In genomic region chr1:83717056-83717455, GRCm38 (mm10) we compare ENCODE assay signal across 9 mouse cellular contexts.
A peak's percentile ranks its signal among the peaks of the same experiment; 100 is the strongest.
DNase-seq lines count a peak whose midpoint lies in the region; ATAC-seq and TF ChIP-seq lines count a peak whose summit lies in the region.
"Had no signal": no experiment of that assay in that cellular context is flagged by ENCODE, and none has a peak within 500 bp of the region (broad histone marks: within the 10 kb centered on the region; RNA-seq: fewer than 3 reads in every experiment).

No protein-coding gene starts in this region.

- H3K4me3 ChIP-seq in liver, embryonic 14.5 days (ENCODE audit: insufficient read depth in 1 of 2, low read depth in 2 of 2, low read length in 2 of 2) = no peak overlapping the region
- no peak overlapping the region for H3K4me3 ChIP-seq in liver, embryonic 12.5 days
- H3K4me3 ChIP-seq: liver, embryonic 15.5 days had no signal

- no peaks in the 10 kb centered on the region for H3K27me3 ChIP-seq in liver, embryonic 14.5 days (ENCODE audit: control insufficient read depth, insufficient read depth, low read length)
- H3K27me3 ChIP-seq in liver, embryonic 12.5 days (replicated peaks) = no peaks in the 10 kb centered on the region
- H3K27me3 ChIP-seq: liver, embryonic 15.5 days had no signal

- no peak overlapping the region for H3K27ac ChIP-seq in liver, embryonic 14.5 days
- no peak overlapping the region for H3K27ac ChIP-seq in liver, embryonic 12.5 days
- H3K27ac ChIP-seq: liver, embryonic 15.5 days had no signal

- no peaks in the 10 kb centered on the region for H3K36me3 ChIP-seq in liver, embryonic 14.5 days (replicated peaks; ENCODE audit: control insufficient read depth, insufficient read depth, low read depth)
- no peaks in the 10 kb centered on the region for H3K36me3 ChIP-seq in liver, embryonic 12.5 days
- H3K36me3 ChIP-seq: liver, embryonic 15.5 days had no signal

- no peaks in the 10 kb centered on the region for H3K4me1 ChIP-seq in liver, embryonic 14.5 days (replicated peaks; ENCODE audit: control insufficient read depth in 2 of 2, insufficient read depth in 2 of 2, low read length in 1 of 2)
- H3K4me1 ChIP-seq in liver, embryonic 12.5 days = no peaks in the 10 kb centered on the region
- H3K4me1 ChIP-seq: liver, embryonic 15.5 days had no signal

- 0% methylated on average over 1 of the region's 1 CpGs for WGBS in liver, embryonic 14.5 days (ENCODE audit: insufficient replicate concordance)
- WGBS in liver, embryonic 12.5 days (ENCODE audit: insufficient replicate concordance) = 0% methylated on average over 1 of the region's 1 CpGs

- peak; percentile 29; the same call in 1 of the 2 replicates for TF ChIP-seq CTCF in liver, embryonic 14.5 days (IDR thresholded peaks at IDR 0.05; ENCODE audit: low read depth)

- H3K9ac ChIP-seq in liver, embryonic 14.5 days (replicated peaks) = no peak overlapping the region
- H3K9ac ChIP-seq in liver, embryonic 12.5 days = no peak overlapping the region
- H3K9ac ChIP-seq: liver, embryonic 15.5 days had no signal

- H3K4me2 ChIP-seq in liver, embryonic 14.5 days (ENCODE audit: low read depth) = no peak overlapping the region
- H3K4me2 ChIP-seq in liver, embryonic 12.5 days = no peak overlapping the region
- H3K4me2 ChIP-seq: liver, embryonic 15.5 days had no signal

- H3K9me3 ChIP-seq in liver, embryonic 14.5 days (ENCODE audit: control insufficient read depth, low read length) = no peaks in the 10 kb centered on the region
- H3K9me3 ChIP-seq in liver, embryonic 12.5 days (replicated peaks) = no peaks in the 10 kb centered on the region
- H3K9me3 ChIP-seq: liver, embryonic 15.5 days had no signal

- peak; percentile 9 to 79 for DNase-seq in adrenal gland, adult (ENCODE audit: inconsistent age in 2 of 2, low spot score in 1 of 2)
- DNase-seq in adrenal gland, postnatal 4 days (ENCODE audit: low spot score in 2 of 2) = no peak
- peak in 1 of 3 experiments; percentile 3 for DNase-seq in liver, embryonic 14.5 days (ENCODE audit: low read depth in 3 of 3, low spot score in 3 of 3)
- DNase-seq in cerebellum, postnatal 36 days = peak; percentile 59 to 75
- DNase-seq in layer of hippocampus, adult 9-10 months (ENCODE audit: low spot score) = peak; percentile 59
- peak; percentile 72 for DNase-seq in right cerebral cortex, adult 18-20 months

- TF ChIP-seq EP300 in liver, embryonic 14.5 days (IDR thresholded peaks at IDR 0.05; ENCODE audit: low read depth) = no peak

- ATAC-seq in liver, embryonic 14.5 days (ENCODE audit: insufficient read depth) = no peak
- no peak for ATAC-seq in liver, embryonic 12.5 days
- no peak for ATAC-seq in megakaryocyte, adult 5-6 weeks (ENCODE audit: poor library complexity, severe bottlenecking)

Comparison
In these comparisons a context has a peak if more than half of its experiments do, and no peak if none do; other contexts are left out.
1. DNase-seq: peak in adrenal gland, adult (2 of 2), cerebellum, postnatal 36 days (2 of 2), layer of hippocampus, adult 9-10 months (single experiment) and right cerebral cortex, adult 18-20 months (single experiment); none in adrenal gland, postnatal 4 days (0 of 2).